Mouse (Mus musculus): ENCODE data around the gene Tssk1.

The Tssk1 gene

GRCm38 (mm10) chr16:17898462-17898861 lies 4.4 kb downstream of the Tssk1 start, which contains the start of the genes Dgcr2 and Tssk2:
Gene Dgcr2, minus strand, starts transcription at chr16:17898562.
Gene Tssk2, plus strand, starts transcription at chr16:17898637.
- DNase-seq (ENCODE audit: low spot score in 2 of 2), result no peak

GRCm38 (mm10) chr16:17911052-17911595 lies 17.1 kb downstream of the Tssk1 start, which contains the start of gene Ess2:
Gene Ess2, minus strand, starts transcription at chr16:17911348.
- peak; percentile 76 to 89 for DNase-seq (ENCODE audit: low spot score in 2 of 2)

GRCm38 (mm10) chr16:17914307-17915249 lies 20.6 kb downstream of the Tssk1 start, which contains the start of gene Gsc2:
Gene Gsc2, minus strand, starts transcription at chr16:17915059.
- peak in 1 of 2 experiments; percentile 43 for DNase-seq (ENCODE audit: low spot score in 2 of 2)

- no peak for DNase-seq (ENCODE audit: low spot score in 2 of 2)
Measured at GRCm38 (mm10) chr16:17920586-17920985, 26.6 kb downstream of the Tssk1 start.

DNA sequence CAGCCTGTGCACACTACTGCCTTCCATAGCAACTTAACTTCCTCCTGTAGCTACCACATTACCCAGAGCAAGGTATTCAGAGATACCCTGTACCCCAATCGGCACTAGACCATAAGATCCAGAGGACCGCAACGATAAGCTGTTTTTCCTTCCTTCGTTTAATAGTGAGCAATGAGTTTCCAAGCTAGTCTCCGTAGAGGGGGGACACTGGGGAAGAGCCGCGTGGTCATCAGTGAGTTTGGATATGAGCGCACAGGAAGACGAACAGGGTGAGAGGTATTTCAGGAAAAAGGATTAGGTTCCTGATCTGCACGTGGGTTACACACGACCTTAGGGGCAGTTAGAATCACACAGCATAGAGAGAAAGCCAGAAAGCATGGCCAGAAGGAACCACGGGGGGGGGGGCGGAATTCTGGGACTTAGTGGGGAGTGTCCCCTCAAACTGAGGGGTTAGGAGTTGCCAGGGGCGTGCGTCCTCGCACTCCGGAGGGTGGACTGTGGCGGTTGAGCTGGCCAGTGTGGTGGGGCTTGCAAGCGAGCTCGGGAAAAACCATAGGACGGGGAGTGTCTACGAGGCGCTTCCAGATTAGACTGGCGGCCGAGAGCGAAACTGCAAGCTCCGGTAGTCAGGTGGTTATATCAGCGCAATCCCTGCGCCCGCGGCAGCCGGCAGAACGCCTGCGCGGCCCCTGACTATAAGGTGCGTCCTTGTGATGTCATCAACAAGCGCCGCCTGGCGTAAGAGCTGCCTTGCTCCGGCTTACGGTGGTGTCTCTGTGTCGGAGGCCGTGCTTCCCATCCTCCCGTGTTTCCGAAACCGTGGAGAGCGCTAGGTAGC lies 27.5 kb downstream of the Tssk1 start:
- DNase-seq (ENCODE audit: low spot score in 2 of 2), result peak; percentile 90 to 97

DNA sequence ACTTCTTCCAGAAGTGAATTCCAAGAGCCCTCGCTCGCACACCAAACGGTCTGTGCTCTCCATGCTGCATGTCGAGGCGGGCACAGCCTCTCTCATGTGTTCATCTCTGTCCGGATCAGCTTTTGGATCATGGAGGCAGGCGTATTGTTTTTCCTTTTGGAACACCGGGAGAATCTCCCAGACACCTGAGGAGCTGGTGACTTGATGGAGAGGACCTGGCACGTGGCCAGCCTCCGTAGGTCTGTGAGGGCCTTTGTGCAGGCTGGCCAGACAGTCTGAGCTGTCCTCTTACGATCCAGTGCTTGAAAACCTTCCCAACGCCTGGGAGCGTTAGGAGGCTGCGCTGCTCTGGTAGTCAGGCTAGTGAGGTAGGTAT lies 28.1 kb downstream of the Tssk1 start:
- DNase-seq (ENCODE audit: low spot score in 2 of 2), result peak in 1 of 2 experiments; percentile 46

DNA sequence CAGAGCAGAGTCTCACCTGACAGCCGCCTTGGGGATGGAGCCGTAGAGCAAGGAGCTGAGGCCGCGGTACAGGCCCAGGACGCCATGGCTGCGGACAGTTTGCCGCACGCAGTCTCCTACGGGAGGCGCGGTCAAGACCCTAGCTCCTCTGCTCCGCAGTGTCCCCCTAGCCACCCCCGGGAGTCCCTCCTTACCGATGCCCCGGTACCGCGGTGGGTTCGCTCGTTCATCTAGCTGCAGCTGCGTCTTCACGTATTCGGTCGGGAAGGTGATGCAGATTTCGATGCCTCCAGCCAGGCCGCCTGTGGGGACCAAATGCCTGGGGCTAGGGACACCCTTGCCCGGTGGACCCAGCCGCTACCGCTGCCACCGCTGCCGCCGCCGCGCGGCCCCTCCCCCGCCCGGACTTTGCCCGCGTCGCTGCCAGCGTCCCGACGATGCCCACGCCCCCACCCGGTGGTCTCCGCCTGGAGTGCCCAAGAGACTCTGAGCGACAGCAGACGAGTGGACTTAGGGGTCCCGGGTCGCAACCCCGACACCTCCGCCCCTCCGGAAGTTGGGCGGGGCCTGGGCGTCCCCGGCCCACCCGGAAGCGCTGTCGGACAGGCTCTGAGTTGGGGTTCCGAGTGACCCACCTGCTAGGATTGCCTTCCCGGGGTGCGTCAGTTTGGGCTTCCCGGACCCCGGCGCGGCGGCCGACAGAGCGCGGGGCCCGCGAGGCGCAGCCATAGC lies 33.5 kb downstream of the Tssk1 start:
- DNase-seq (ENCODE audit: low spot score in 2 of 2), result peak; percentile 57 to 61

DNA sequence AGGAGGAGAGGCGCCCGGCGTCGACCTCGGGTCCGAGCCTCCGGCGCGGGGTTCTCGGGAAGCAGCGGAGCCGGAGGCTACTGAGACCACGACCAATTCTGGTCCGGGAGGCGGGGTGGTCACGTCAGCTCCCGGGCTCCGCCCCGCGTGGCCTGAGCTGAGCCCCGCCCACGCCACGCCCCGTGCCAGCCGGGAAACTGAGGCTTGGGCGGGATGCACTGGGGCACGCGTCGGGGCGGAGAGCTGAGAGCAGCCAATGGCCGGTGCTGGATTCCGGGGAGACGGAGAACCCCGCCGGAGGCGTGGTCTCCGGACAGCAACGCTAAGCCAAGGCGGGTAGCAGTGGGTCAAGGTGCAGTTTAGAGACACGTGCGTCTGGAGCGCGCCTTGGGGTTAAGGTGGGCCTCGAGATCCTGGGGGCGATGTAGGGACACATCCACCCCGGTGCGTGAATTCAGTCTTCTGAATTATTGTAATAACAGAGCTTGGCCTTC lies 34.1 kb downstream of the Tssk1 start, which contains the start of gene Slc25a1:
Slc25a1 (minus strand) TSS at position 133 of the 494 bp plus-strand sequence.
- DNase-seq (ENCODE audit: low spot score in 2 of 2), result peak; percentile 76 to 78

DNA sequence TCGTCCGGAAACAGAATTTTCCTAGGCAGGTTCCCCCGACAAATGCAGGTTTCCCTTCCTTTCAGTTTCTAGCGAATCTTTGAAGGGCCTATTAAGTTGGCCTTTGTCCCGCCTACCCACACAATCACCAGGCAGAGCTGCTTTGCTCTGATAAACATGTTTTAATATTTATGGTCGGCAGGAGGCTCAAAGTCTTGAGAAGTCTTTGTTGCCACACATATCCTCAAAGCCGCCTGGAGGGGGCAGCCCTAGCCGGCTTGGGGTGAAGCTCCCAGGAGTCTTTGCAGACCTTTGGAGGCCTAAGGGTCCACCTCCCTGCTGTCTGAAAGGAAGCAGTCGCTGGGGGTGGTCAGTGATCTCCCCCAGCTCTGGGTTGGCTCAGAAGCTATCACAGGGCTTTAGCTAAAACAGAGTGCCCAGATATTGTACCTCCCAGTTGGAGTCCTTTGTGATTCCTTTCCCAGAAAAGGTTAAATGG lies 34.6 kb downstream of the Tssk1 start:
- DNase-seq (ENCODE audit: low spot score in 2 of 2), result peak; percentile 62 to 82

DNA sequence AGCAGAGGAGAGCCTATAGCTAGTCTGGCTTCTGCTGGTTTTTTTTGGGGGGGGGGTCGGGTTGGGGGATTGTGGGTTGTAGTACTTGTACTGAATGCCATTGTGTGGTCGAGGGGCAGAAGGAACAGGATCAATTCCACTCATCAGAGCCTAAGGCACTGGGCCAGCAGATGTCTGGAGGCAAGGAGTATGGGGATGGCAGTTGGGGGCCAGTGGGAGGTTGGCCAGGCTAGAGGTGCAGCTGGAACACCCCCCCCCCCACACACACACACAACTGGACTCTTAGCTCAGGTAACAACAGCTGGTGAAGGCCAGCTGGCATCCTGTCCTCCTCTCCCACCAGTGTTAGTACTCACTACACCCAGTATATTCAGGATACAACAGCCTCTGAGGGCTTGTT lies 35.2 kb downstream of the Tssk1 start:
- DNase-seq (ENCODE audit: low spot score in 2 of 2), result no peak

DNA sequence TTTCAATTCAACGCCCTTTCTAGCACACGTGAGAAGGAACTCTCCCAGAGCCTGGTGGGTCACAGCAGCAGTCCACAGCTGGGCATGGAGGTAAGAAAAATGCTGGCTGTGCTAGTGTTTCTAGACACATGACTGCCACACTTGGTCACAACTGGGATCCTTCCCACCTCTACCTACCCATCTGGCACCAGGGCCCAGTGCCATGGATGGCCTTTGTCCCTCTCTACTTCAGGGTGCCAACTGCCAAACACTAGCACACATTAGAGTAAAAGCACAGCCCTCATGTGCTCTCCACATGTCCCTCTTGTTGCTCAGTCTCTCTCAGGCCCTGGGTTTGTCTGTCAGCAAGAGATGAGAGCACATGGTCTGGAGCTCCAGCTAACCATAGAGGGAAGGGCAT lies 35.6 kb downstream of the Tssk1 start:
- DNase-seq (ENCODE audit: low spot score in 2 of 2), result no peak

DNA sequence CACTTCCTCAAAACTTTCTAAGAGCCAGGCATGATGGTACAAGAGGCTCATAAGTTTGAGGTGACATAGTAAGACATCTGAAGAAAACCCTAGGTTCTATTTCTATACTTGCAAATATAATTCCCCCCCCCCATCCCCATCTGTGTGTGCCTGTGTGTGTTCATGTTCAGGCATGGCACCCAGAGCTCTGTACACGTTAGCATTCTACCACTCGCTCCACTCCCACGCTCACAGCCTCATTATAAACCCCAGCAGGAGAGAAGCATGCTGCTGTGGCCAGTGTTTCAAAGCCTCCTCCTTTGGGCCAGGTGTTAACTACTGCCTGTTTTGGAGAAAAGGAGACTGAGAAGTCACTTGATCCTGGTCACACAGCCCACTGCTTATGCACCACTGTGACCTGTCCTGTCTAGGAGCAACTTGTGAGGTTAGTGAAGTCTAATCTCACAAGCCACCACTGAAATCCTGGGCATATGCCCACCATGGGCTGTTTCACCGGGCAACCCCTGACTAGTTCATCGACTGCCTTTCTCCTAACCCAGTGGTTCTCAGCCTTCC lies 38.0 kb downstream of the Tssk1 start:
- DNase-seq (ENCODE audit: low spot score in 2 of 2), result no peak

GRCm38 (mm10) chr16:17933594-17934444 lies 39.8 kb downstream of the Tssk1 start:
- no peak for DNase-seq (ENCODE audit: low spot score in 2 of 2)

- DNase-seq (ENCODE audit: low spot score in 2 of 2), result no peak
Measured at GRCm38 (mm10) chr16:17934445-17934910, 40.5 kb downstream of the Tssk1 start.

GRCm38 (mm10) chr16:17936776-17937175 lies 42.8 kb downstream of the Tssk1 start:
- no peak for DNase-seq (ENCODE audit: low spot score in 2 of 2)

DNA sequence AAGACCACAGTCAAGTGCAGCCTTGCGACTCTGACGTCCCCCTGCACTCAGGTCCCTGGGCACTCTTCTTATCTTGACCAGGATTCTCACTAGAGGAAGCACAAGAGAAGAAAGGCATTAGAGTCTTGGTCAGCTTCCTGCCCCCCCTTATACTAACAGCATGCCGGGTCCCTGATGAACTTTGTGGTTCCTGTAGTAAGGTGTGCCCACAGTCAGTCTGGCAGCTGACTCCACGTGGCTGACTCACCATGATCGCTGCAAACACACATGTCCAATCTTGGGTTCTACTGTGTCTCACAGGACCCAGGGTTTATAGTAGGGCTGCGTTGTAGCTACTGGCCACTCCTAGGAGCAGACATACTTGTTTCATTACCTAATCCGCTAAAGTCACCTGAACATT lies 44.2 kb downstream of the Tssk1 start:
- no peak for DNase-seq (ENCODE audit: low spot score in 2 of 2)

DNA sequence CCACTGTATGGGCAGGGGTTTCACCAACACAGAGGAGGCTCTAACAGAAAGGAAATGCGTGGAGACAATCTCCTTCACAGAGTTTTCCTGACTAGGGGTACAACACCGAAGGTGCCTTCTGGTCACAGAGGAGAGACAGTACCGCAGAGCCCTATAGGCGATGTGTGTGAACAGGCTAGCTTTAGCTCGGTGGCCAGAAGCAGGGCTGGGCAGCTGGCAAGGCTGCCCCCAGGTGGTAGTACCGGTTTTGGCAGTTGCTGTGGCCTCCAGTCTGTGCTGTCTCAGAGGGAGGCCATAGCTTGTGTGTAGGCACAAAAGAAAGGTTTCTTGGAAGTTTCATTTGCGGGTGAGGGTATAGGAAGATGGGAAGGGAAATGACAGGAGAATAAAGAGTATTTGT lies 44.8 kb downstream of the Tssk1 start:
- DNase-seq (ENCODE audit: low spot score in 2 of 2), result peak; percentile 61 to 84

- DNase-seq (ENCODE audit: low spot score in 2 of 2), result peak in 1 of 2 experiments; percentile 51
Measured at GRCm38 (mm10) chr16:17939255-17939751, 45.3 kb downstream of the Tssk1 start.

- DNase-seq (ENCODE audit: low spot score in 2 of 2), result no peak
Measured at GRCm38 (mm10) chr16:17943466-17943865, 49.4 kb downstream of the Tssk1 start.
